Mouse (Mus musculus) ES-Bruce4 (cell line): ENCODE measurements around the gene Ccm2. TPM values are rescaled to one million over a fixed set of nuclear protein-coding genes. Genes with fewer than 3 reads are reported as not detected.

ENCODE experiments used
- H3K27ac ChIP-seq: 2 replicates; pipeline ENCODE4 v1.5.1; 2012; ENCODE audit warnings: low read length, inconsistent platforms; ENCODE audit not compliant: insufficient read depth
- H3K27me3 ChIP-seq: 2 replicates; pipeline ENCODE4 v1.6.1; 2012; ENCODE audit warnings: mild to moderate bottlenecking, low read length, inconsistent platforms; ENCODE audit not compliant: control insufficient read depth, poor library complexity, insufficient read depth, severe bottlenecking
- H3K36me3 ChIP-seq: 2 replicates; pipeline ENCODE4 v1.6.1; 2012; ENCODE audit warnings: inconsistent platforms, mild to moderate bottlenecking, low read length, moderate library complexity; ENCODE audit not compliant: control insufficient read depth, poor library complexity, insufficient read depth, severe bottlenecking
- H3K4me1 ChIP-seq: one replicate; pipeline ENCODE4 v1.8.1; 2011; ENCODE audit warnings: low read length; ENCODE audit not compliant: control insufficient read depth, insufficient read depth
- H3K4me3 ChIP-seq: 2 replicates; pipeline ENCODE4 v1.5.1; 2011; ENCODE audit warnings: low read depth, mild to moderate bottlenecking, low read length
- H3K9ac ChIP-seq: 2 replicates; pipeline ENCODE4 v1.6.1; 2012; ENCODE audit warnings: low read depth, mild to moderate bottlenecking, inconsistent platforms; ENCODE audit not compliant: poor library complexity, severe bottlenecking
- H3K9me3 ChIP-seq: replicated peaks from 2 replicates; pipeline ENCODE4 v1.6.1; 2012; ENCODE audit warnings: mild to moderate bottlenecking, low read length, inconsistent platforms; ENCODE audit not compliant: control insufficient read depth, poor library complexity, insufficient read depth, severe bottlenecking
- CTCF ChIP-seq: IDR thresholded peaks from one replicate; pipeline ENCODE4 v1.8.1; 2011; ENCODE audit warnings: low read depth, low read length
- EP300 ChIP-seq: IDR thresholded peaks from 2 replicates; pipeline ENCODE4 v1.6.1; 2011; ENCODE audit warnings: low read depth, low read length; ENCODE audit not compliant: insufficient read depth
- POLR2A ChIP-seq: IDR thresholded peaks from one replicate; pipeline ENCODE4 v1.8.1; 2011; ENCODE audit warnings: low read length; ENCODE audit not compliant: insufficient read depth
- polyA plus RNA-seq: library from polyadenylated mRNA; stranded (reverse); fragments of >200 nt; gene quantifications from 2 replicates; pipeline ENCODE4 v1.2.4, GENCODE M21; 2011; ENCODE audit warnings: low read depth; ENCODE audit not compliant: missing spikeins, insufficient read depth, insufficient read length

Ccm2 gene
- polyA plus RNA-seq, 1 experiment = 36.5 TPM

DNA sequence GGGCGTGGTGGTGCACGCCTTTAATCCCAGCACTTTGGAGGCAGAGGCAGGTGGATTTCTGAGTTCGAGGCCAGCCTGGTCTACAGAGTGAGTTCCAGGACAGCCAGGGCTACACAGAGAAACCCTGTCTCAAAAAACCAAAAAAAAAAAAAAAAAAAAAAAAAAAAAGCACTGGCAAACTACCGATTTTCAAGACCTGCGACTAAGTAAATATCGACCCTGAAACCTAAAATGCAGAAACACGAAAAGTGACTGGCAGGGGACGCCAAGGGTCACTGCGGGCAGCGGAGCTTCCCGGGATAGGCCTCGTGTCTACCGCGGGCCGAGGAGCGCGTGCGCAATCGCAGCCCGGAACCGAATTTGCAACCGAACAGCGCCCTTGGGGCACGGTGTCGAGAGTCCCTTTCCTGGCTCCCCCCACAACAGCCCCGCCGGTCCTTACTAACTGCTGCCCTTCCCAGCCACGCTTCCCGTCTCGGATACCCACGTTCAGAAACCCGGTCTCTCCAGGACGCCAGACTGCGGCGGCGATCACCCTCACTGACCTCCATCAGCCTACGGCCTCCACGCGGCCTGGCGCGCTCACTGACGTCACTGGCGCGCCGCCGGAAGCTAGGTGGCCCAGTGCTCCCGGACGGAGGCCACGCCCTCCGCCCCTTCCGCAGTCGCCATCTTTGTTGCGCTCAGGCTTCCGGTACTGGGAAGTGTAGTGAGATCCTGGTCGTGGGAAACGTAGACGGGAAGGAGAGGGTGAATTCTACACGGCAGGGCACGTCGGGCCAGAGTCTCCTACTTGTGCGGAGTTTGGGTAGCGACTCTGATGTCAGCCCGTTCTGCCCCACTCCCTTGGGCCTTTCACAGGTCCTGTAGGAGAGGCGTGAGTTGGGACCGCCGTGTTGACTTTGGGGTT is 79.0 kb downstream of the Ccm2 start, which contains the start of gene Tbrg4:
Gene Tbrg4 (minus strand): TSS at position 590 of the 910 bp plus-strand sequence.
- H3K27me3 ChIP-seq = no peaks in the 10 kb centered on the region
- no peaks in the 10 kb centered on the region for H3K9me3 ChIP-seq
- peak within 1 kb of the TSS; percentile 92 for H3K4me3 ChIP-seq
- H3K36me3 ChIP-seq = peaks cover 40% of the 10 kb centered on the region
- peak within 1 kb of the TSS; percentile 72 for H3K27ac ChIP-seq
- no peak for TF ChIP-seq CTCF
- TF ChIP-seq EP300 = no peak
- TF ChIP-seq POLR2A = no peak
- H3K4me1 ChIP-seq = no peaks in the 10 kb centered on the region
- H3K9ac ChIP-seq = peak within 1 kb of the TSS; percentile 77

GRCm38 (mm10) chr11:6626388-6626772 is 79.7 kb downstream of the Ccm2 start:
- Histone ChIP-seq H3K4me3 (peak overlapping the region; percentile 91), H3K27me3 (no peaks in the 10 kb centered on the region), H3K9ac (peak overlapping the region; percentile 77), H3K4me1 (no peaks in the 10 kb centered on the region), H3K27ac (peak overlapping the region; percentile 37), H3K36me3 (peaks cover 34% of the 10 kb centered on the region), H3K9me3 (no peaks in the 10 kb centered on the region)
- TF ChIP-seq POLR2A (no peak), EP300 (no peak), CTCF (no peak)

GRCm38 (mm10) chr11:6627731-6628130 is 81.0 kb downstream of the Ccm2 start:
- Histone ChIP-seq H3K36me3 (peaks cover 23% of the 10 kb centered on the region), H3K9ac (no peak overlapping the region), H3K27me3 (no peaks in the 10 kb centered on the region), H3K9me3 (no peaks in the 10 kb centered on the region), H3K4me3 (no peak overlapping the region), H3K4me1 (no peaks in the 10 kb centered on the region), H3K27ac (no peak overlapping the region)
- TF ChIP-seq EP300 (no peak), POLR2A (no peak), CTCF (no peak)

DNA sequence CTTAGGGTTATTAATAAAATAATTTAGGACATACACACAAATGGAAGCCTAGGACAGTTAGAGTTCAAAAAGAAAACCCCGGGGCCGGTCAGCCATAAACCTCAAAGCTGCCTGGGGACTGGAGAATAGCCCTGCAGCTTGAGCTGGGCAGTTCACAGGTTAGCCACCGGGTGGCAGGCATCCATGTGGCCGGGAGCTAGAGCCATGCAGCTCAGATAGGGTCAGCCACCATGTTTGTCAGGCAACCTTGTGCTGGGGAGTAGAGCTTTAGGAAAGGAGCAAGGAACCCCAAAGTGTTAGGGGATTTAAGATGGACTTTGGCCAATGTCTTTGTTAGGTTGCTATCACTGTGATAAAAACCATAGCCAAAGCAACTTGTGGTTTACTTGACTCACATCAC is 81.9 kb downstream of the Ccm2 start:
- Histone ChIP-seq H3K4me1 (no peaks in the 10 kb centered on the region), H3K36me3 (peaks cover 15% of the 10 kb centered on the region), H3K27me3 (no peaks in the 10 kb centered on the region), H3K27ac (no peak overlapping the region), H3K9ac (no peak overlapping the region), H3K9me3 (no peaks in the 10 kb centered on the region), H3K4me3 (no peak overlapping the region)
- TF ChIP-seq CTCF (peak; percentile 88), POLR2A (no peak), EP300 (no peak)

- Histone ChIP-seq H3K4me3 (no peak overlapping the region), H3K27me3 (no peaks in the 10 kb centered on the region), H3K9me3 (no peaks in the 10 kb centered on the region), H3K36me3 (peaks cover 4% of the 10 kb centered on the region), H3K4me1 (no peaks in the 10 kb centered on the region), H3K27ac (no peak overlapping the region), H3K9ac (no peak overlapping the region)
- TF ChIP-seq CTCF (peak; percentile 24), EP300 (no peak), POLR2A (no peak)
Measured at GRCm38 (mm10) chr11:6629655-6630054, 83.0 kb downstream of the Ccm2 start.

DNA sequence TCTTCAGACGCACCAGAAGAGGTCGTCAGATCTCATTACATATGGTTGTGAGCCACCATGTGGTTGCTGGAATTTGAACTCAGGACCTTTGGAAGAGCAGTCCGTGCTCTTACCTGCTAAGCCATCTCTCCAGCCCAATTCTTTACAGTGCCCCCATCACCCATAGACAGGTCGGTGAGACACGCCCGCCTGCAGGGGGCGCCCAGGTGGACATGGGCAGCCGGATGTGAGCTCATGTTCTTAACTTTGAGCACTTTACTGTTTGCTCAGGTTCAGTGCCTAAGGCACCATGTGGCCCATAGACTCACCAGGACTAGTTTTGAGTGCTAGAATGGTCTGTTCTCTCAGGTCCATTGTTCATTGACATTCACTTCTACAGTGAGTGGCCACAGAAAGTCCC is 89.5 kb downstream of the Ccm2 start:
- Histone ChIP-seq H3K27ac (no peak overlapping the region), H3K36me3 (no peaks in the 10 kb centered on the region), H3K9me3 (no peaks in the 10 kb centered on the region), H3K9ac (no peak overlapping the region), H3K4me1 (no peaks in the 10 kb centered on the region), H3K4me3 (no peak overlapping the region), H3K27me3 (no peaks in the 10 kb centered on the region)
- TF ChIP-seq EP300 (no peak), CTCF (peak; percentile 17)
